In the genomic region with DNA sequence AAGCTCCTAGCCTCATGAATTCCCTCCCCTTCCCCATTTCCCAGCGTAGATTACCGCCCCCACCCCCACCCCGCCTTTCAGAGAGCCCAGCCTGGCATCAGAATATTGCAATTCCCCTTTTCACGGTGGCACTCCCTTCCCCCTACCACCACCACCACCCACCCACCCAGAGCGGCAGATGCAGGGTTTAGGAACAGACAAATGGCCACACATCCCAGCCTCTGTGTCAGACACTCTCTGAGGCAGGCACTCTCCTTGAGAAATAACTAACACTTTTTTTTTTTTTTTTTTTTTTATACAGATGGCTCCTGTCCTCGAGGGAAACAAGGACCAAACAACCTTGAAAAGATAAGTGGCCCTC, we compare ENCODE assay signal across 8 mouse cellular contexts. TPM values are rescaled to one million over a fixed set of nuclear protein-coding genes. Genes with fewer than 3 reads are reported as not detected.
A peak's percentile ranks its signal among the peaks of the same experiment; 100 is the strongest.
DNase-seq lines count a peak whose midpoint lies in the region; ATAC-seq lines count a peak whose summit lies in the region.
"Had no signal": no experiment of that assay in that cellular context is flagged by ENCODE, and none has a peak within 500 bp of the region (broad histone marks: within the 10 kb centered on the region; RNA-seq: fewer than 3 reads in every experiment).

No protein-coding gene starts in this region.

- H3K9me3 ChIP-seq in neural tube, embryonic 11.5 days (ENCODE audit: control insufficient read depth, low read length) = no peaks in the 10 kb centered on the region
- no peaks in the 10 kb centered on the region for H3K9me3 ChIP-seq in forebrain, embryonic 13.5 days (replicated peaks)
- H3K9me3 ChIP-seq in liver, embryonic 12.5 days (replicated peaks) = no peaks in the 10 kb centered on the region
- H3K9me3 ChIP-seq in stomach, embryonic 15.5 days = no peaks in the 10 kb centered on the region

- 5% methylated on average over 6 of the region's 6 CpGs for WGBS in neural tube, embryonic 11.5 days
- WGBS in forebrain, embryonic 13.5 days = 4% methylated on average over 6 of the region's 6 CpGs
- 2% methylated on average over 6 of the region's 6 CpGs for WGBS in liver, embryonic 12.5 days (ENCODE audit: insufficient replicate concordance)
- WGBS in stomach, embryonic 15.5 days = 4% methylated on average over 6 of the region's 6 CpGs

- peak overlapping the region; percentile 65 for H3K4me2 ChIP-seq in neural tube, embryonic 11.5 days (ENCODE audit: low read depth)
- H3K4me2 ChIP-seq in forebrain, embryonic 13.5 days = peak overlapping the region; percentile 77
- peak overlapping the region; percentile 70 for H3K4me2 ChIP-seq in liver, embryonic 12.5 days
- H3K4me2 ChIP-seq in stomach, embryonic 15.5 days = peak overlapping the region; percentile 75

- H3K27me3 ChIP-seq in neural tube, embryonic 11.5 days (ENCODE audit: control insufficient read depth, insufficient read depth, low read length) = no peaks in the 10 kb centered on the region
- H3K27me3 ChIP-seq in forebrain, embryonic 13.5 days = no peaks in the 10 kb centered on the region
- H3K27me3 ChIP-seq in liver, embryonic 12.5 days (replicated peaks) = no peaks in the 10 kb centered on the region
- no peaks in the 10 kb centered on the region for H3K27me3 ChIP-seq in stomach, embryonic 15.5 days (replicated peaks)

- DNase-seq in neural tube, embryonic 11.5 days (ENCODE audit: low spot score) = no peak
- no peak for DNase-seq in neural tube, embryonic 10.5 days (ENCODE audit: extremely low spot score, low spot score)
- DNase-seq in right cerebral cortex, postnatal 10 days (ENCODE audit: low spot score in 2 of 2) = no peak
- DNase-seq in right cerebral cortex, adult 2 months (ENCODE audit: low spot score in 2 of 2) = no peak

- H3K4me3 ChIP-seq in neural tube, embryonic 11.5 days (ENCODE audit: low read depth, low read length) = peak overlapping the region; percentile 28
- H3K4me3 ChIP-seq in forebrain, embryonic 13.5 days = peak overlapping the region; percentile 47
- peak overlapping the region; percentile 52 for H3K4me3 ChIP-seq in liver, embryonic 12.5 days
- H3K4me3 ChIP-seq in stomach, embryonic 15.5 days (replicated peaks) = peak overlapping the region; percentile 48

- no peaks in the 10 kb centered on the region for H3K4me1 ChIP-seq in neural tube, embryonic 11.5 days (ENCODE audit: control insufficient read depth, insufficient read depth, low read length)
- 0 out of 2 replicates have a peak, but pooled peaks cover 4% of the 10 kb centered on the region for H3K4me1 ChIP-seq in forebrain, embryonic 13.5 days
- H3K4me1 ChIP-seq in liver, embryonic 12.5 days = 0 out of 2 replicates have a peak, but pooled peaks cover 7% of the 10 kb centered on the region
- H3K4me1 ChIP-seq in stomach, embryonic 15.5 days = no peaks in the 10 kb centered on the region

- H3K27ac ChIP-seq in neural tube, embryonic 11.5 days (ENCODE audit: low read depth, low read length) = no peak overlapping the region
- H3K27ac ChIP-seq in forebrain, embryonic 13.5 days = no peak overlapping the region; the same call in 1 of the 2 replicates
- no peak overlapping the region for H3K27ac ChIP-seq in liver, embryonic 12.5 days
- H3K27ac ChIP-seq in stomach, embryonic 15.5 days = no peak overlapping the region

- H3K36me3 ChIP-seq in neural tube, embryonic 11.5 days (ENCODE audit: control insufficient read depth, insufficient read depth, low read length) = no peaks in the 10 kb centered on the region
- H3K36me3 ChIP-seq in forebrain, embryonic 13.5 days (ENCODE audit: poor library complexity, severe bottlenecking) = no peaks in the 10 kb centered on the region
- H3K36me3 ChIP-seq in liver, embryonic 12.5 days = no peaks in the 10 kb centered on the region
- no peaks in the 10 kb centered on the region for H3K36me3 ChIP-seq in stomach, embryonic 15.5 days

- H3K9ac ChIP-seq in neural tube, embryonic 11.5 days (ENCODE audit: low read length) = peak overlapping the region; percentile 60
- H3K9ac ChIP-seq in forebrain, embryonic 13.5 days = peak overlapping the region; percentile 73
- peak overlapping the region; percentile 41; the same call in 1 of the 2 replicates for H3K9ac ChIP-seq in liver, embryonic 12.5 days
- no peak overlapping the region for H3K9ac ChIP-seq in stomach, embryonic 15.5 days

- ATAC-seq in neural tube, embryonic 11.5 days (ENCODE audit: insufficient read depth, low FRiP score, low TSS enrichment) = peak; percentile 64
- ATAC-seq in forebrain, embryonic 13.5 days = peak; percentile 76
- ATAC-seq in liver, embryonic 12.5 days = no peak
- 0 out of 2 replicates have a peak, but pooled peaks have one; percentile 31 for ATAC-seq in stomach, embryonic 15.5 days (ENCODE audit: insufficient read depth, low FRiP score, low read depth)

RNA-seq across cellular contexts. Expression of a gene that starts 19.2 kb away (rescaled TPM):
- 0.16 and 0.18 TPM in 2 replicates for polyA plus RNA-seq in neural tube, embryonic 11.5 days (2014; fragmentation: Nextera tagmentation; extraction: Ambion mirVana)
- polyA plus RNA-seq in forebrain, embryonic 13.5 days (2015; fragmentation: Nextera tagmentation; extraction: Ambion mirVana) = 0.12 and 0.29 TPM in 2 replicates
- 0.20 and 0.23 TPM in 2 replicates for polyA plus RNA-seq in liver, embryonic 12.5 days (2016; fragmentation: Nextera tagmentation; extraction: Ambion mirVana)
- 0.08 and 0.10 TPM in 2 replicates for polyA plus RNA-seq in stomach, embryonic 15.5 days (2015; fragmentation: Nextera tagmentation; extraction: Ambion mirVana)
- polyA plus RNA-seq: liver, adult 2 months had no signal

RNA-seq across cellular contexts. Expression of a gene that starts 22.7 kb away (rescaled TPM):
- 0.54 and 0.69 TPM in 2 replicates for polyA plus RNA-seq in neural tube, embryonic 11.5 days (2014; fragmentation: Nextera tagmentation; extraction: Ambion mirVana)
- polyA plus RNA-seq in forebrain, embryonic 13.5 days (2015; fragmentation: Nextera tagmentation; extraction: Ambion mirVana) = 0.79 and 1.5 TPM in 2 replicates
- 0.12 and 0.29 TPM in 2 replicates for polyA plus RNA-seq in liver, embryonic 12.5 days (2016; fragmentation: Nextera tagmentation; extraction: Ambion mirVana)
- polyA plus RNA-seq in stomach, embryonic 15.5 days (2015; fragmentation: Nextera tagmentation; extraction: Ambion mirVana) = 0.30 and 0.46 TPM in 2 replicates
- polyA plus RNA-seq: liver, adult 2 months had no signal

RNA-seq across cellular contexts. Expression of a gene that starts 59.7 kb away (rescaled TPM):
- 93.6 and 106 TPM in 2 replicates for polyA plus RNA-seq in neural tube, embryonic 11.5 days (2014; fragmentation: Nextera tagmentation; extraction: Ambion mirVana)
- polyA plus RNA-seq in forebrain, embryonic 13.5 days (2015; fragmentation: Nextera tagmentation; extraction: Ambion mirVana) = 108 and 113 TPM in 2 replicates
- 76.5 and 83.8 TPM in 2 replicates for polyA plus RNA-seq in liver, embryonic 12.5 days (2016; fragmentation: Nextera tagmentation; extraction: Ambion mirVana)
- 74.2 and 82.2 TPM in 2 replicates for polyA plus RNA-seq in stomach, embryonic 15.5 days (2015; fragmentation: Nextera tagmentation; extraction: Ambion mirVana)
